Mouse (Mus musculus): Measurements from ENCODE around the gene Col16a1.

DNA sequence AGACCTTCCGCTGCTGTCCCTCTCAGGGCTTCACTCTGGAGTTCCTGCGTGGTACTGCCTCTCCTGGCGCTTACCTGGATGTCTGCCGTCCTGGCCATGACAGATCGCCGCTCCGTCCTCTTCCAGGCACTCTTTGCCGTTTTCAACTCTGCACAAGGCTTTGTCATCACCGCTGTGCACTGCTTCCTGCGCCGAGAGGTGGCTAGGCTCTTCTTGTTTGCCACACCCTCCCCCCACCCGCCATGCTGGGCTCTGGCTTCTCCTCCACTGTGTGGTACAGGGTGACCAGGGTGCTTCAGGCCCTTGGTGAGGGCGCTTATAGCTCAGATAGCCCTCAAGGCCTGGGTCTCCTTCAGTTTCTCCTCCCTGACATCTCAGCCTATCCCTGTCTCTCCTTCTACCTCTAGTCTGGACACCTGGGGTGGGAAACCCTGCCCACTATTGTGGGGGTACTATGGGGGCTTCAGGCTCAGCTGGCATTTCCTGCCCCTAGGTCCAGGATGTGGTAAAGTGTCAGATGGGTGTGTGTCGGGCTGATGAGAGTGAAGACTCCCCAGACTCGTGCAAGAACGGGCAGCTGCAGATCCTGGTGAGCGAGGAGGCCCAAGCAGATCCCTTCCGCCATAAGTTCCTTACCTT is 30.5 kb upstream of the Col16a1 start:
- TF ChIP-seq CTCF (IDR thresholded peaks at IDR 0.05; ENCODE audit: low read depth, low read length) (no peak), POLR2A (IDR thresholded peaks at IDR 0.05; ENCODE audit: insufficient read depth, low read length) (no peak), EP300 (IDR thresholded peaks at IDR 0.05; ENCODE audit: insufficient read depth, low read depth, low read length) (no peak)
